Mouse (Mus musculus) ZHBTc4 (cell line): ENCODE data around the gene Cdh12.
"Not testable (repeated sequence)": the region's sequence is repeated elsewhere in the genome, so short reads cannot be mapped to it uniquely, and the experiment has no call there.

Experiments
- DNase-seq: peaks from one replicate; pipeline ENCODE4 v3.0.0-alpha.2; 2011; ENCODE audit warnings: low read depth, low spot score

Cdh12 gene

DNA sequence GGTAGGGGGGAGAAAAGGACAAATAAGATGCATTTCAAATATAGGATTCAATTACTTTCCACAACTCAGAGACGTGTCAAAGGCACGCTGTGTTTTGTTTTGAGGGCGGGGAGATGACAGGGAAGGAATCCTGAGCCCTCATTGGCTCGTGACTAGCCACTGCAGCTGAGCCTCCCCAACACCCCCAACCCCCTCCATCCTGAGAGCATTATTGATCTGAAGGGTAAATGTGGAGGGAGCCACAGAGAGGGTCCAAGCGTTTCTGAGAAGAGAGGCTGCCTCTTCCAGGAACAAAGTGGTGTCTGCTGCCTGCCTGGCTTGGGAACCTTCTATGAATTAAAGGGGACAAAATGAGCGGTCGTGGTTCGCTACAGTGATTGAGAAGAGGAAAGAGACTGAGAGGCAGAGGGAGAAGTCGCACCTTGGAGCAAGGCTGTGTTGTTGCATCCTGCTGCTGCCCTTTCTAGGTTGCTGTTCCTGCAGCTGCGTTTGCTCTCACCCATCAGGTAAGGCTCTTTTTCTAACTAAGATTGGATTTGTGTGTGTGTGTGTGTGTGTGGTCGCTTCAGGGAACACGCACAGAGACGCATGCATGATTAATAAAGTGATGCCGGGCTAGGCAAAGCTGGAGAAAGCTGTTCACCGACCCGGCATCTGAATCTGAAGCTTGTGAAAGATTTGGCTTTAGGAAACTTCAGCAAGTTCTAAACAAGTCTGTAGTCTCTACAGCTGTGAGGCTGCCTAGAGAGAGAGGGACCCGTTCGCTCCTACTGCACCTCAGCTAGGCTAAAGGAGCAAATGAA, at the start of gene Cdh12:
TSS of gene Cdh12 (plus strand) at position 405 of the 803 bp plus-strand sequence.
- peak; percentile 2 for DNase-seq

DNA sequence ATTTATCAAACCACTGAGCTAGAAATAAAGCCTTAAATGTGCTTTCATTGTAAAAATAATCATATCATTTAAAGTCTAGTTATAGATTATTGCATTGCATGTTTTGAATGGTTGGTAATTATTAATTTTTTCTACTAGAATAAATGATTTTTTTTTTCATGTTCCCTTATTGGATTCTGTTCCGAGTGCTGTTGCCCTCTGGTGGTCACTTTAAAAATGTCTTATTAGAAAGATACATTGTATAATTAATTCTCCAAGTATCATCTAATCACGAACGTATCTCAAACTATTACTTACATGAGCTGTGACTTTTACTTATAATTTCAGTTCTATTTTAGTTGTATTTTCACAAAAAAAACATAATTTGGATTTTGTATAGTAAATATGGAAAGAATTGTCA, 45.5 kb upstream of the Cdh12 start:
- peak; percentile 5 for DNase-seq

DNA sequence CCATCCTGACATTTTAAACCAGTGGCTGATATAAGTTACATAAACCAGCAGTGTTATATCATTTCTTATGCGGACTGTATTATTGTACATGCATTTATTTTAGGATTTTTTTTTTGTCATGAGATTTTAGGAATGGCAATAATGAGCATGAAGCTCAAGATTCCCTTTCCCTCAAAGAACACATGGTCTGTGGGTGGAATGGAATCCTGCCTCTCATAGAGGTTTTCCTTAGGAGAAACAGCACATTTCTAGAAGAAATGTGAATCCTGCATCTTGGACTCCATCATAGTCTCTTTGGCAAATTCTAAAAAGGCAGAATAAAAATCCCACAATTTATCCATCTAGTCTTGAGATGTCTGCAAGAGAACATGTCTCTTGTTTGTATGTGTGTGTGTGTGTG, 35.7 kb upstream of the Cdh12 start:
- no peak for DNase-seq

- no peak for DNase-seq
These were observed 12.7 kb upstream of the Cdh12 start for GRCm38 (mm10) chr15:20436356-20436755.

DNA sequence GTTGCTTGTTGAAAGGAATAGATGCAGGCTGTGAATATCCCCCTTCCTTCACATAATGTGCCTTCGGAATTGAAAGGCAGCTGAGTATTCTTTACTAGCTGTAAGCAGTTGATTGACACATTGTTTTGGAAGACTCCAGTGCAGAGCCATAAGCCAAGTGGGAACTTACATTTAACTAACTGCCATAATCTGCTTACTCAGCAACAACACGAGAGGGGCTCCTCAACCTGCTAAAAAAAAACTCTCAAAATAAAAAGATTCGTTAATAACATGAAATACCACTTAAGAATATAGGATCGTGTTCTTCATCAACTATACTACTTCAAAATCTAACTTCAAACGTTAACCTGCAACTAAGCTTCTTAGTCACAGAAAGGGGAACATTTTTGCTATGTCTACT, 1.5 kb downstream of the Cdh12 start:
- no peak for DNase-seq

- no peak for DNase-seq
These were observed 9.4 kb downstream of the Cdh12 start for GRCm38 (mm10) chr15:20458508-20458907.

- DNase-seq, result no peak
These were observed 13.4 kb downstream of the Cdh12 start for GRCm38 (mm10) chr15:20462500-20462899.

GRCm38 (mm10) chr15:20463601-20464000, 14.5 kb downstream of the Cdh12 start:
- no peak for DNase-seq

DNA sequence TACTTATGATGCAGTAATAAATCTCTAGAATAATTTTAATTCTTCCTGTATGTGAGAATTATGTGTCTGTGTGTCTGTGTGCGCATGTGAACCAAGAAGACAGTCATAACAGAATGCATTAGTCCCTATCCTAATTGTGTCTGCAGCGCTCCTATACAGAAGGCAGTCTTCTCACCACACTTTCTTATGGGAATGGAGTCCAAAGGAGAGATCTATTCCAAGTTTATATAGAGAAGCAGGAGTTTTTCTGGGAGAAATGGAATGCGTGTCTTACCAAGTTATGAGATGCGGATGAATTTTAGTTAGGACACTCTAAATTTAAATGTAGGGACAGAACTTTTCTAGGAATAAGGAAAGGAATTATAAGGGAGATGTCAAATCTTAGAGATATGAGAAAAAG, 101.9 kb downstream of the Cdh12 start:
- DNase-seq, result no peak

GRCm38 (mm10) chr15:20571012-20571411, 121.9 kb downstream of the Cdh12 start:
- DNase-seq, result no peak

DNA sequence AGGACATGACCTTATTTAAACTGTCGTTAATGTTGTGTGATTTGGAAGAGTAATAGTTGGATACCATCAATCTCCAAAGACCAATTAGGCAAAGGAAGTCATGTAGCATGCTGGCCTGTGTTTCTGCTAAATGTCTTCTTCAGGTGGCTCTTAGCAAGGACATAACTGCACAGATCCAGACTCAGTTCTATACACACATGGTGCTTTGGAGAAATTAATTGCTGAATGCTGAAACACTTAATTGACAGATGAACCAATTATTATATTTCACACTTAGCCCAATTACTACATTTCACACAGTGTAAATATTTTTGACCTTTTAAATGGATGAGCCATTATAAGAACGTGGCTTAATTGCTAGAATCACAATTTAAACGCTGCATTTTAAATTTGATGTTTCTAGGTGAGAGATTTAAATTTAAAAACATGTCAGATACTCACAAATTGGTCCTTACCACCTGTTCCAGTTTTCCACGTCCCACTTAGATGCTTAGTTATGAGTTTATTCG, 133.6 kb downstream of the Cdh12 start:
- DNase-seq, result no peak

GRCm38 (mm10) chr15:20591599-20591998, 142.5 kb downstream of the Cdh12 start:
- DNase-seq, result no peak

- not testable (repeated sequence) for DNase-seq
These were observed 156.7 kb downstream of the Cdh12 start for GRCm38 (mm10) chr15:20605751-20606150.

- DNase-seq, result no peak
These were observed 185.5 kb downstream of the Cdh12 start for GRCm38 (mm10) chr15:20634593-20634992.

- DNase-seq, result no peak
These were observed 190.1 kb downstream of the Cdh12 start for GRCm38 (mm10) chr15:20639155-20639554.

DNA sequence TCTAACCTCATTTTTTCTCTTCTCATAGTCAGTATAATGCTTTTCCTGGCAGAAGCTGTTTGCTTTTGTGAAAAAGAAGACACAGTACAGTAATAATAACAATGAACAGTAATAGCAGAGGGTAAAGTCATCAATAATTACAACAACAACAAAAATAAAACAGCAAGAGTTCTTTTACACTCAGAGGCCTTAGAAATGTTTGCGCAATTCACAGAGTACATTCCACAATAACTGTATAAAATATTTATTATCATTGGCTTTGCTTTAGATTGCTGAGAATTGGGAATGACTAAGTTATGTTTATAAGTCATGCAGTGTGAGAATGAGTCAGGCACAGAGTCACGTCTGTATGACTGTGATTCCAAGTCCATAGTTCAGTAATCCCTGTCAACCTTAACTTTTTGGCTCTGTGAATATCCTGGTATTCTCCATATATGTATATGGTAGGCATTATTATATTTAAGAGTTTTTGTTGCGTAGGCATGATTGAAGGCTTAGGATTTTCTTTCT, 193.9 kb downstream of the Cdh12 start:
- DNase-seq, result no peak

GRCm38 (mm10) chr15:20660221-20660620, 211.2 kb downstream of the Cdh12 start:
- DNase-seq, result no peak

DNA sequence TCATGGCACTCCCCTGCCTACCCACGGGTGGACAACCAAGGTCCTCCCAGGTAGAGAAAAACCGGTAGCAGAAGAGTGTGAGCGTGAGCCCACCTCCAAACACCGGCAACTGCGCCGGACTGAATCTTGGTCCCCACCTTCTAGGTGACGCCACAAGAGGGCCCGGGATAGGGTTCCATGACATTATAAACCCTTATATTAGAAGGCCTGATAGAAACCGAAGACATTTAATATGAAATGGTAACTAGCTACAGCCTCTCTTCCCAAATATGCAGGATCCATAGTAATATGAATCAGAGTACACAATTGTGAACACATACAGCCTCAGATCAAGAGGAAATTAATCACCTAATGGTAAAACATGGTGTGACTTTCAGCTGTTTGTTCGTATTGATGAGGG, 217.6 kb downstream of the Cdh12 start, which contains the start of gene Acot10:
TSS of gene Acot10 (minus strand) at position 101 of the 400 bp plus-strand sequence.
- no peak for DNase-seq

GRCm38 (mm10) chr15:20667350-20667749, 218.3 kb downstream of the Cdh12 start:
- no peak for DNase-seq

GRCm38 (mm10) chr15:20667989-20668388, 218.9 kb downstream of the Cdh12 start:
- no peak for DNase-seq

DNA sequence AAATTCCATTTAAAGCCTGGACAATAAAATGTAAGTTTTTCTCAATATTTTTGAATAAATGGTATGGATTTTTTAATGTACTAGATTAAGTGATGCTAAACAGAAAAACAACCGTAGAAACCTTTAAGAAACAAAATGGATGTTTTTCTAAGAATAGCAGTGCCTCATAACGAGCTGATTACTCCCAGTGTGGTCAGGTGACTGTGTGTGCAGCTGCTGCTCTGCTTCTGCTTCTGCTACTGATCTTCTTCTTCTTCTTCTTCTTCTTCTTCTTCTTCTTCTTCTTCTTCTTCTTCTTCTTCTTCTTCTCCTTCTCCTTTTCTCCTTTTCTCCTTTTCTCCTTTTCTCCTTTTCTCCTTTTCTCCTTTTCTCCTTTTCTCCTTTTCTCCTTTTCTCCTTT, 220.4 kb downstream of the Cdh12 start:
- not testable (repeated sequence) for DNase-seq

DNA sequence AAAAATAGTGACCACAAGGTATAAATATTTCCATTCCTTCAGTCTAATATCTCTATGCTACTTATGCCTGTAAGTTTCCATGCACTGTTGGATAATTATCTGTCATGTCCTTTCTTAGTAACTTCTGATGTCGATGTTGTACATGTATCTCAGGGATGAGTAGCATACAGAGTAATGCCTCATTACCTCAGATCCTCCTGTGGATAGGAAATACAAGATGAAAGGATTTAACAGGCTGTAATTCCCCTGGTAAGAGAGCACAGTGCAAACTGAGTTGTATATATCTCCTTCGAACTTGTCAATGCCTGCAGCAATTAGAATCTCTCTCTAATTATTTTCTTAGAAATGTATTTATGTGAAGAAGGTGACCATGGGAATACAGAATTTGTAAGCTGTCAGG, 233.7 kb downstream of the Cdh12 start:
- DNase-seq, result no peak

GRCm38 (mm10) chr15:20684200-20684599, 235.1 kb downstream of the Cdh12 start:
- no peak for DNase-seq
